Mouse (Mus musculus) R1 (cell line): ENCODE results near the gene Gsg1l2.

Experiments used
- DNase-seq: peaks from one replicate; pipeline ENCODE4 v3.0.0-alpha.2; 2018; ENCODE audit warnings: low read depth, low spot score

The Gsg1l2 gene

GRCm38 (mm10) chr11:67774379-67774778 lies at the start of gene Gsg1l2:
Gene Gsg1l2 (plus strand): TSS chr11:67774608.
- no peak for DNase-seq

GRCm38 (mm10) chr11:67727095-67727494 lies 47.3 kb upstream of the Gsg1l2 start:
- DNase-seq: no peak

- DNase-seq: no peak
Measured at GRCm38 (mm10) chr11:67728726-67729125, 45.7 kb upstream of the Gsg1l2 start.

GRCm38 (mm10) chr11:67731056-67731455 lies 43.4 kb upstream of the Gsg1l2 start:
- no peak for DNase-seq

DNA sequence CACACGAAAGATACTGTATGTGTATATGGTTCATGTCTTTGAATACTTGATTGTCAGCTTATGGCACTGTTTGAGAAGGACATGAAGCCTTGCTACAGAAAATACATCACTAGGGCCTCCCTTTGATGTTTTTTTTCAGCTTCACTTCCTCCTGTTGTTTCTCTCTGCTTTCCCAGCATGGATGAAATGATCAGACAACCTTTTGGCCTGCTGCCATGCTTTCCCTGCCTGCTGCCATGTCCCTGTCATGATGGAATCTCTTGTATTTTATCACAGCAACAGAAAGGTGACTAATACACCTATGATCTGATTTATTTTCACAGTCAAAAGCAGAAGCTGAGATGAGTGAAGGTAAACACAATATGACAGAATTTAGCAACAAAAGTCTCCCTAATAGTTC lies 40.7 kb upstream of the Gsg1l2 start:
- DNase-seq: no peak

DNA sequence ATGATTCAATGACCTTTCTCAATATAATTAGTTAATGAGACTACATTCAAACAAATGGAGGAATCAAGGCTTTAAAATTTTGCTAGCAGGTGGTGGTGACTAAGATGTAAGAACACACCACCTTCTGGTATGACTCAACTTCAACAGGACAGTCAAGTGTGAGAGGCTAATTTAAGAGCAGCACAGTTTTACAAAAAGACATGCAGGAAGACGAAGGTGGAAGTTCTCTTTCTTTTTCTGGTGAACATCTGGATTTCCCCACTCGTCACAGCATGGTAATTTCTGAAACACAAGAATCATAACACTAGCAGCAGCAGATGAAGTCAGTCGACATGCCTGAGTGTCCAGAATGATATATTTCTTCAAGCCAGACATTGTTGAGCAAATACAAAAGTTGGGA lies 39.8 kb upstream of the Gsg1l2 start:
- DNase-seq: no peak

- no peak for DNase-seq
Measured at GRCm38 (mm10) chr11:67738345-67738744, 36.1 kb upstream of the Gsg1l2 start.

- DNase-seq: no peak
Measured at GRCm38 (mm10) chr11:67738846-67739490, 35.4 kb upstream of the Gsg1l2 start.

GRCm38 (mm10) chr11:67741569-67741968 lies 32.8 kb upstream of the Gsg1l2 start:
- DNase-seq: no peak

DNA sequence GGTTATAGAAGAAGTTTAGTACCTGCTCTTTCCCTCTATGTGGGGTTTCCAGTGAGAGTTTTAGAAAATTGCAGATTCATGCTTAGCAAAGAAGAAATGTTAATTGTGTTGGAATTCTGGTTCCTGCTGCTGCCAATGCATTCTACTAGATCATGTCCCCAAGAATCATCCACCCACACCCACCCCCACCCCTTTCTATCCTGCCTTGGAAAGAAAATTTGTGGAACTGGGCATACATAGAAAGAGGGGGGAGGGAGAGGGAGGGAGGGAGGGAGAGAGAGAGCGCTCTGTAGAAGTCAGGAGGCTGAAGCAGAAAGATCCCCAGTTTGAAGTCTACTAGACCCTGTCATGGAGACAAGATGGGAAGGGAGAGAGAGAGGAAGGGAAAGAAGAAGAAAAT lies 18.1 kb upstream of the Gsg1l2 start:
- no peak for DNase-seq

GRCm38 (mm10) chr11:67757373-67758167 lies 16.8 kb upstream of the Gsg1l2 start:
- DNase-seq: peak; percentile 37

DNA sequence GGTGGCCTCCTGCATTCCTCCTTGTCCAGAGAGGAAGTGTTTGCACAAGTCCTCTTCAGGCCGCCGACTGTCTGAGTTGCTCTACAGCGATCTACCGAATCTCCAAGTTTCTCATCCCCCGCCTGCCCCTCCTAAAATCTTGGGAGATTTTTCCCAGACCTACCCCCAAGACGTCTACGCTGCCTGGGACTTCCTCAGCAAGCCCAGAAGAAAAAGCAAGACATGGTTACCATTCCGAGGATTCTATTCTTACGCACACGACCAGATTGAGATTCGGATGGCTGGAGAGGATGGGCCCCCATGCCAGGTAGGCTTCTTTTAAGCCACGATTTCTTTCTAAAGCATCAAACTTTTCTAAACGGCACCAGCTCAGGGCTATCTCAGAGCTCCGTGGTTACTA lies 3.4 kb upstream of the Gsg1l2 start, which contains the start of gene Glp2r:
Gene Glp2r (minus strand): TSS at position 101 of the 400 bp plus-strand sequence.
- no peak for DNase-seq

- DNase-seq: no peak
Measured at GRCm38 (mm10) chr11:67771691-67772090, 2.7 kb upstream of the Gsg1l2 start.

GRCm38 (mm10) chr11:67772577-67772976 lies 1.8 kb upstream of the Gsg1l2 start:
- DNase-seq: peak; percentile 49

GRCm38 (mm10) chr11:67790182-67790581 lies 15.8 kb downstream of the Gsg1l2 start:
- no peak for DNase-seq

DNA sequence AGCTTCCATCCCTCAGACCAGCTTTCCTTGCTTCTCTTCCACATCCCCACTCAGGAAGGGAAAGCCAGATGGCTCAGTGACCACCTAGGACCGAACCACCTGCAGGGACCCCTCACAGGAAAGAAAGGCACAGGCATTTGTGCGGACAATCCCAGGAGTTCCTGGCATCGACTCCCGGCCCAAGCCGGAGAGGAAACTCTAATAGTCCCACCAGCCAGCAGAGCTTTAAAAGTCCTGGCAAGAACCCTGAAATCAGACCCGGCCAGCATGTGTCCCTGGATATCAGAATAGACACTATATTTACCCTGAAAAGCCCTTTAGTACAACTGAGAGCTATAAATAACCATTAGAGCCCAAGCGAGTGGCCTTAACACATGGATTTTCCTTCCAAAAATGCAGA lies 23.5 kb downstream of the Gsg1l2 start, which contains the start of gene Dhrs7c:
Gene Dhrs7c (plus strand): TSS at position 257 of the 400 bp plus-strand sequence.
- DNase-seq: no peak

- no peak for DNase-seq
Measured at GRCm38 (mm10) chr11:67800130-67800723, 25.8 kb downstream of the Gsg1l2 start.

- DNase-seq: no peak
Measured at GRCm38 (mm10) chr11:67801169-67801568, 26.8 kb downstream of the Gsg1l2 start.

GRCm38 (mm10) chr11:67805538-67805937 lies 31.1 kb downstream of the Gsg1l2 start:
- DNase-seq: peak; percentile 25

GRCm38 (mm10) chr11:67806832-67807597 lies 32.6 kb downstream of the Gsg1l2 start:
- peak; percentile 6 for DNase-seq

DNA sequence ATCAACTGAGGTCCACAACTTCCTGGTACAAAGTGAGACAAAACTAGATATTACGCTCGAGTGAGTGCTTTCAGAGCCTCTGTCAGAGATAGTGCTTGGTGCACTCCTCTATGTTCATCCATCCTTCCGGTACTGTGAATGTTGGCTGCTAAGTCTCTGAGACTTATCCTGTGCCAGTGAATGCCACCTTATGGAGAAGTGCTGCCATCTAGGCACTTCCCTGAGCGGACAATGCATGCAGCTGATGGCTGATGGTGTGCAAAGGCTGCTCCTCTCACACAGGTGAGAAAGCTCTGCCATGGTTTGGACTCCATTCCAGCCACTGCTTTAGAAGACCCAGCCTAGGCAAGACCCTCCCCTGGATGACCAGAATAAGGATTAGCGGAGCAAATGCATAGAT lies 33.6 kb downstream of the Gsg1l2 start:
- DNase-seq: no peak

- no peak for DNase-seq
Measured at GRCm38 (mm10) chr11:67811535-67811934, 37.1 kb downstream of the Gsg1l2 start.
